Mouse (Mus musculus) hindbrain, embryonic 14.5 days (tissue): ENCODE measurements around the gene Sesn1. TPM values are rescaled to one million over a fixed set of nuclear protein-coding genes. Genes with fewer than 3 reads are reported as not detected.

Source experiments
- ATAC-seq: fragments of 200-750 bp; cut with Nextera tagmentation; 2 replicates; pipeline ENCODE4 v1.8.0; 2017; ENCODE audit warnings: moderate number of reproducible peaks, mild to moderate bottlenecking, moderate TSS enrichment, moderate library complexity; ENCODE audit not compliant: low FRiP score
- DNase-seq: peaks from one replicate; pipeline ENCODE4 v3.0.0-alpha.2; 2015; ENCODE audit warnings: low spot score
- H3K27ac ChIP-seq: fragments of 300-500 bp; sonication (generic); 2 replicates; pipeline ENCODE4 v1.5.1; 2014; ENCODE audit warnings: mild to moderate bottlenecking, moderate library complexity
- H3K27me3 ChIP-seq: fragments of 300-500 bp; sonication (generic); 2 replicates; pipeline ENCODE4 v1.6.1; 2014; ENCODE audit warnings: mild to moderate bottlenecking, low read length, mixed read lengths; ENCODE audit not compliant: control insufficient read depth, insufficient read depth
- H3K36me3 ChIP-seq: fragments of 300-500 bp; sonication (generic); replicated peaks from 2 replicates; pipeline ENCODE4 v1.6.1; 2014; ENCODE audit not compliant: control insufficient read depth, insufficient read depth
- H3K4me1 ChIP-seq: fragments of 300-500 bp; sonication (generic); replicated peaks from 2 replicates; pipeline ENCODE4 v1.6.1; 2014; ENCODE audit warnings: antibody characterized with exemption, low read length, mixed read lengths; ENCODE audit not compliant: control insufficient read depth, insufficient read depth
- H3K4me2 ChIP-seq: fragments of 300-500 bp; sonication (generic); replicated peaks from 2 replicates; pipeline ENCODE4 v1.6.1; 2014; ENCODE audit warnings: mild to moderate bottlenecking, moderate library complexity
- H3K4me3 ChIP-seq: fragments of 300-500 bp; sonication (generic); replicated peaks from 2 replicates; pipeline ENCODE4 v1.5.1; 2014; ENCODE audit warnings: mild to moderate bottlenecking, low read length
- H3K9ac ChIP-seq: fragments of 300-500 bp; sonication (generic); 2 replicates; pipeline ENCODE4 v1.6.1; 2014
- H3K9me3 ChIP-seq: fragments of 300-500 bp; sonication (generic); 2 replicates; pipeline ENCODE4 v1.6.1; 2016; ENCODE audit warnings: low read length; ENCODE audit not compliant: control insufficient read depth
- WGBS: fragments of 180-500 bp; shearing (Covaris S2); extraction: QIAGEN DNeasy Blood & Tissue Kit; methylation state at CpG from one replicate; pipeline ENCODE4 v1.1.7; 2014; 5-methylcytosine and 5-hydroxymethylcytosine counted together
- polyA plus RNA-seq: library from polyadenylated mRNA; unstranded; fragments of >200 nt; fragmentation: Nextera tagmentation; extraction: Ambion mirVana; gene quantifications from 2 replicates; pipeline ENCODE4 v1.2.1, GENCODE M21; 2014

Sesn1 gene
- polyA plus RNA-seq, 1 experiment from 2014 or later = 37.1 TPM

DNA sequence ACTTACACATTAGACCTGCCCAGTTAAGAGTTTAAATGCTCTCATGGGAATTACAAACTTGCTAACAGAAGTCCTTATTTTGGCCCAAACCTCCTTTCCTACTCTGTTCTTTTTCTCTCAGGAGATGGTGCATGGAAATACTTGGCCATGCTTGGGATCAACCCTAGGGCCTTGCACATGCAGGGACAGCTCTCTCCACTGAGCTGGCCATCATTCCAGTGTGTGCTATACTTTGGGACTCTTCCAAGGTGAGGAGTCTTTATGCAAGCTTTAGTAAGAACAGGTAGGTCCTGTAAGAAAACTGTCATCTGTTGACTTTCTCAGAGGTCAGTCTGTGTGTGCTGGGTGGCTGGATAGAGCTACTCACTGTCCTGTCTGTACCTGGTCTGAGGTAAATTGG lies 80.8 kb downstream of the Sesn1 start:
- no peak overlapping the region for H3K4me3 ChIP-seq
- no peak overlapping the region for H3K4me2 ChIP-seq
- no peak overlapping the region for H3K27ac ChIP-seq
- no peaks in the 10 kb centered on the region for H3K9me3 ChIP-seq
- H3K4me1 ChIP-seq = peaks cover 17% of the 10 kb centered on the region
- H3K9ac ChIP-seq = no peak overlapping the region
- DNase-seq (no peak), ATAC-seq (no peak)
- H3K27me3 ChIP-seq = no peaks in the 10 kb centered on the region
- no peaks in the 10 kb centered on the region for H3K36me3 ChIP-seq

DNA sequence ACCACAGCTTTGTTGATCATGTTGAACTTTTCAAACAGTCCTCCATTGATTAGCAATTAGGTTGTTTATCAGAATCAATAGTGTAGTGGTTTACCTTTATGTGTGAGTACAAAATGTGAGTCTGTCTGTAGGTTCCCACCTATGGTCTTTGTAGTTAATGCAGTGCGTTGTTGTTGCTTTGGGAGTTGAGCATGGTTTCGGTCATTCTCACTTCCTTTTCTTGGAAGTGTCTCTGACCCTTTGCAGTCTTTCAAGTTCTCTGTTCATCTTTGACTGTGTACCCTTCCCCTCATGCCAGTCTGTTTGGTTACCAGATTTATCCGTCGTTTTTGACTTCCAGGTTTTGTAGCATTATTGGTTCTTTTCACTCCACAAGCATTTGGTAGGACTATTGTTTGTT lies 81.6 kb downstream of the Sesn1 start:
- H3K9ac ChIP-seq = no peak overlapping the region
- H3K4me1 ChIP-seq = peaks cover 17% of the 10 kb centered on the region
- H3K4me2 ChIP-seq = no peak overlapping the region
- no peaks in the 10 kb centered on the region for H3K27me3 ChIP-seq
- DNase-seq (no peak), ATAC-seq (no peak)
- H3K9me3 ChIP-seq = no peaks in the 10 kb centered on the region
- no peak overlapping the region for H3K27ac ChIP-seq
- no peak overlapping the region for H3K4me3 ChIP-seq
- peaks cover 6% of the 10 kb centered on the region; the same call in 1 of the 2 replicates for H3K36me3 ChIP-seq
- WGBS = 96% methylated on average over 4 of the region's 4 CpGs

DNA sequence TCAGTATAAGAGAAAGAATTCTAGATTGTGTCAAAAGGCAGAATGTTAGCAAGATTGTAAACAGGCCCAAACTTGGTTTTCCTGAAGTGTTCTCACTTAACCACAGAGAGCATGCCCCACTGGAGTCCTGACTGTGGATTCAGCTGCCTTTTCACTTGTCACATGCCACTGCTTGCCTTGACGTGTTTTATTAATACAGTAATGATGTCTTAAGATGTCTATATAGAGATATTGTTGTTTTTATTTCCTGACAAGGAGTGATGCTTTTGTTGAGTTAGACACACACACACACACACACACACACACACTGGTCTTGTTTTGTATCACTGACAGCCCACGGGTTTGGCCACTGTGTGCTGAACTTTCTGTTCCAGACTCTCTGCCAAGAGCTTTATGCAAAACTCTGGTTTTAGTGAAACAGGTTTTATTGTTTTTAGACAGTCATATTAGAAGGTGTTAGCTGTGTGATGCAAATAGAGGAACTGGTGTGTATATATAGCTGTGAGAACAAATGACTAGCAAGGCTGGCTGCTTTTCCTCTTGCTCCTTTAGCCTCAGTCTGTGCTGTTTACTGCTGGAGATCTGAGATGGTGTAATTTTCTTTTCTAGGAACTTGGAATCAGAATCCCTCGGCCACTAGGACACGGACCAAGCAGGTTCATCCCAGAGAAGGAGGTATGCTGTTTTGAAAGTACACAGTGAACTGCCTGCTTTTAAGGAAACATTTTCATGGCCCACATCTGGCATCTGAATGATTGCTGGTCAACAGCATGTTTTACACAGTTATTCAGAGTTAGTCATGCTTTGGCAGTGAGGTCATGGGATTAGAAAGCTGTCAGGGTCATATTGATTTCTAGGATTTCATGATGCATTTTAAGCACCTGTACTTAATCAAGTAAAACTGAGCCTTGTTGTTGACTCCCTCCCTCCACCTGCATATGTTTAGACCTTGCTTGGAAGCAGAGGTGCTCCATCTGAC lies 84.0 kb downstream of the Sesn1 start:
- peaks cover 23% of the 10 kb centered on the region for H3K36me3 ChIP-seq
- DNase-seq (no peak), ATAC-seq (no peak)
- no peak overlapping the region for H3K4me2 ChIP-seq
- H3K27ac ChIP-seq = no peak overlapping the region
- no peaks in the 10 kb centered on the region for H3K9me3 ChIP-seq
- H3K27me3 ChIP-seq = no peaks in the 10 kb centered on the region
- no peak overlapping the region for H3K9ac ChIP-seq
- no peak overlapping the region for H3K4me3 ChIP-seq
- 64% methylated on average over 4 of the region's 4 CpGs for WGBS
- H3K4me1 ChIP-seq = peaks cover 7% of the 10 kb centered on the region; the same call in 1 of the 2 replicates

DNA sequence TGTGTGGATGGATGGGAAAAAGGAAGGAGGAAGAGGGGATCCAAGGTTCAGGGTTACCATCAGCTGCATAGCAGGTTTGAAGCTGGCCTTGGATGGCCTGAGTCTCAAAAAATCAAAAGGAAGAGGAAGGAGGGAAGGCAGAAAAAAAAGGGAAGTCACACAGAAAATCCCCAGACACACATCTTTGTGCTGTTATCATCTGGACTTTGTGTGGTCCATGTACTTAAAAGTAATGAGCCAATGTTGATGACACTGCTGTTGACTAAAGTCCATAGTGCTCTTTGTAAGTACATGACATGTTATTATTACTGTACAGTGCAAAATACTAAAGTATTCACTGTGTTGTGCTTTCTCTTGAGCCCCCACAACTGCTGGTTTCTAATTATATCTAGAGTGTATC lies 86.7 kb downstream of the Sesn1 start:
- no peak overlapping the region for H3K27ac ChIP-seq
- H3K4me1 ChIP-seq = no peaks in the 10 kb centered on the region
- DNase-seq = no peak
- no peak overlapping the region for H3K4me2 ChIP-seq
- H3K36me3 ChIP-seq = peaks cover 29% of the 10 kb centered on the region
- H3K27me3 ChIP-seq = no peaks in the 10 kb centered on the region
- H3K4me3 ChIP-seq = no peak overlapping the region
- no peak overlapping the region for H3K9ac ChIP-seq
- ATAC-seq = no peak
- H3K9me3 ChIP-seq = no peaks in the 10 kb centered on the region

DNA sequence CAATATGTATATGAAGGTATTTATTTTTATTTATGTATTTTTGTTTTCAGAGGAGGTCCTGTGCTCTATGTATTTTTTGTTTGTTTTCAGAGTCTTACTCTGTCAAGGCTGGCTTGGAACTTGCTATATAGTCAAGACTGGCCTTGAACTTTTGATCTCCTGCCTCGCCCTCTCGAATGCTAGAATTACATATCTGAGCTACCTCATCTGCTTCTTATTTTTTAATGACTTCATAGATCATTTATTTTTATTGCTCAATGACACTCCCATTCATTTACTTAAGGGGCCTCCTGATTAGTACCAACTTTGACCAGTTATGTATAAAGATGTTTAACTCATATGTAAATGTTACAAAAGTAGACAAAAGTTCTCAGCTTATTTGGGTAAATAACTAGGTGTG lies 87.1 kb downstream of the Sesn1 start:
- H3K27ac ChIP-seq = no peak overlapping the region
- no peaks in the 10 kb centered on the region for H3K27me3 ChIP-seq
- H3K4me3 ChIP-seq = no peak overlapping the region
- H3K9me3 ChIP-seq = no peaks in the 10 kb centered on the region
- no peak for ATAC-seq
- H3K36me3 ChIP-seq = peaks cover 34% of the 10 kb centered on the region
- no peaks in the 10 kb centered on the region for H3K4me1 ChIP-seq
- no peak for DNase-seq
- 96% methylated on average over 2 of the region's 2 CpGs for WGBS
- H3K9ac ChIP-seq = no peak overlapping the region
- H3K4me2 ChIP-seq = no peak overlapping the region

DNA sequence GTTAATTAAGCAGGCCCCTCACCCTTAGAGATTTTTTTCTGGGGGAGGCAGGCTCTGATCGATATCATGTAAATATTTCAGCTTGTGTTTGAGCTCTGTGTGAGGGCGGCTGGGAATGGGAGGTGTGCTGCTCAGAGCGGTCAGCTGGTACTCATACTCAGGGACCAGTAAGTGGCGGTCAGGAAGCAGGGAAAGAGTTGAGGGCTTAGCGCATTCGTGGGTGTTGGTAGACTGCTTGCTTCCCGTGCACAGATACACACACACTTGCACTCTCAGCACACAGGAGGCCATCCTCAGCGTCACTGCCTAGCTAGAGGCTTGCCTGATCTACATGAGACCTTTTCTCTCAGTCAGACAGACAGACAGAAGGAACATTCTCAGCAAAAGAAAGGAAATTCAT lies 91.7 kb downstream of the Sesn1 start:
- WGBS = 87% methylated on average over 8 of the region's 8 CpGs
- Histone ChIP-seq H3K4me2 (no peak overlapping the region), H3K4me1 (no peaks in the 10 kb centered on the region), H3K4me3 (no peak overlapping the region), H3K27me3 (no peaks in the 10 kb centered on the region), H3K36me3 (peaks cover 66% of the 10 kb centered on the region), H3K9ac (no peak overlapping the region), H3K9me3 (no peaks in the 10 kb centered on the region), H3K27ac (no peak overlapping the region)
- no peak for ATAC-seq
- DNase-seq = no peak

DNA sequence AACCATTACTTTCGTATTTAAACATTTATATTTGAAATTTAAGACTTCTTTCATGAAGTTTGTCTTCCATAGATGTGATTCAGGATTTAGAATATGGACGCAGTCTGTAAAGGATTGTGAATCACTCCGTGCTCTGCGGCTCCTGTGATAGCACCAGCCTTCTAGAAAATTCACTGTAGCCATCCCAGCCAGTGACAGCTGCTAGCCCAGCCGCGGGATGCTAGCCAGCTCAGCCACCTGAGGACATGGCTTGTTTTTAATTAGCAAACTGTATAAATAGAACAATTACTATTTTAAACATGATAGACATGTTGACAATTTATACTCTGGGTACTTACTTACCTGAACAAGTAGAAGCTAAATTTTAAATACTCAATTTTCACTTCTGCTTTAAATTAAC lies 92.1 kb downstream of the Sesn1 start:
- Histone ChIP-seq H3K36me3 (peaks cover 66% of the 10 kb centered on the region), H3K27me3 (no peaks in the 10 kb centered on the region), H3K4me3 (no peak overlapping the region), H3K9ac (no peak overlapping the region), H3K4me2 (no peak overlapping the region), H3K27ac (no peak overlapping the region), H3K9me3 (no peaks in the 10 kb centered on the region), H3K4me1 (no peaks in the 10 kb centered on the region)
- 85% methylated on average over 6 of the region's 6 CpGs for WGBS
- no peak for DNase-seq
- ATAC-seq = no peak

DNA sequence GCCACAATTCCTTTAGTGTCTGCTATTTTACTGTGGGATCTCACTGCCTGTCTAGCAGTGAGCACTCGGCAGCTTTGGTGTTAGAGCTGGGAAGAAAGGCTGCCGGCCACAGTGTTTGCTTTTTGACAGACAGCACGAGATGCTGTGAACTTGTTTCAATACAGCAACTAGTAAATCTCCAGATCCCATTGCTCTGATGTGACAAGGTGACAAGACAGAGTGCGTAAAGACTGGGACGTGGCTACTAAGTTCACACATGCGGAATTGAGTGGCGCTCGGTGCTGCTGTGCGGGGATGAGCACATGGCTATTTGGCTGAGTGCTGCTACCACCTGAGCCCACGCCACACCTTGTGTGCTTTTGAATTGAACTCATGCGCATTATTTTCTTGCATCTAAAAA lies 97.7 kb downstream of the Sesn1 start:
- H3K36me3 ChIP-seq = peaks cover 55% of the 10 kb centered on the region

DNA sequence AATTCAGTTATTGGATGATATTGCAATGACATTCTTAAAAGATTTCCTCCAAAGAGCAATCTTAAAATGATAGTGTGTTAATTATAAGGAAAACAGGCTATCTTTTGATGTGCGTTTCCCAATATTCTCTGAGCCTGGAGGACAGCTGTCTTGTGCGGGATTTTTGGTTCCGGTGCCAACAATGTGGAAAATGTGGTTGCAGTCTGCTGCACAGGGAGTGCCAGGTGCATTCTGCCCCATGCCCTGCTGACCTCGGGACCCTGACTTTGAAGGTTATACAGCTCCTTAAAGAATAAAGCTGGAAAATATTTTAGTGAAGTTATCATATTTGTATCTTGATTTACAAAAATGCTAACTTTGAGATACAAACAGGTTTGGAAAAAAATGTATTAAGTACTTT lies 98.2 kb downstream of the Sesn1 start:
- Histone ChIP-seq H3K27me3 (no peaks in the 10 kb centered on the region), H3K4me1 (0 out of 2 replicates have a peak, but pooled peaks cover 3% of the 10 kb centered on the region), H3K9me3 (no peaks in the 10 kb centered on the region), H3K27ac (no peak overlapping the region), H3K9ac (no peak overlapping the region), H3K4me2 (no peak overlapping the region), H3K36me3 (peaks cover 51% of the 10 kb centered on the region), H3K4me3 (no peak overlapping the region)
- WGBS = 79% methylated on average over 4 of the region's 4 CpGs
- no peak for DNase-seq
- no peak for ATAC-seq

More for the DNA sequence above, 97.7 kb downstream of the Sesn1 start:
- H3K4me3 ChIP-seq = no peak overlapping the region
- ATAC-seq (no peak), DNase-seq (no peak)
- no peaks in the 10 kb centered on the region for H3K9me3 ChIP-seq
- no peak overlapping the region for H3K27ac ChIP-seq
- no peak overlapping the region for H3K9ac ChIP-seq
- H3K27me3 ChIP-seq = no peaks in the 10 kb centered on the region
- no peak overlapping the region for H3K4me2 ChIP-seq
- 73% methylated on average over 11 of the region's 11 CpGs for WGBS
- H3K4me1 ChIP-seq = 0 out of 2 replicates have a peak, but pooled peaks cover 3% of the 10 kb centered on the region
